Comparison of ENCODE assay signal across 8 mouse cellular contexts in the genomic region with DNA sequence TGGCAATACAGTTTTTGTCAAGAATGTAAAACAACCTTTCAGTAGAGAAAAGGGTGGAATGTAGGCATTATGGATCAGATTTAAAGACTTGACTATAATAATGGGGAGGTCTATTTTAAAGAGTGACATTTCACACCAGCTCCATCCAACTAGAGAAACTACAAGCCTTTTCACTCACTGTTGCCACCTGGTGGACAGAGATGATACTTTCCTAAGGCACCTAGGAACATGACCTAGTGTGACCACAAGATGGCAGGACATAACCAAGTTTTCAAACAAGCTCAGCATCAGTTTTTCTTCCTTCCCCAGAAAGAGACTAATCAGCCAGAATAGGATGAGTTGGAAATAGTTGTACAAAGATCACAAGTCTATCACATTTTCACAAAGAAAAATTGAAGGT.
DNase-seq lines count a peak whose midpoint lies in the region; ATAC-seq and TF ChIP-seq lines count a peak whose summit lies in the region.

No protein-coding gene starts in this region.

- H3K79me2 ChIP-seq in C2C12 (ENCODE audit: control insufficient read depth, insufficient read depth): no peaks in the 10 kb centered on the region
- no peaks in the 10 kb centered on the region for H3K79me2 ChIP-seq in liver, adult 2 months (ENCODE audit: control insufficient read depth, insufficient read depth, low read length)

- TF ChIP-seq CTCF in C2C12 (IDR thresholded peaks at IDR 0.05; ENCODE audit: control insufficient read depth, insufficient read depth, insufficient read length): peak; percentile 87
- TF ChIP-seq CTCF in kidney, postnatal 0 days (IDR thresholded peaks at IDR 0.05; ENCODE audit: low read depth): peak; percentile 100
- TF ChIP-seq CTCF in liver, adult 2 months (IDR thresholded peaks at IDR 0.05; ENCODE audit: low read depth, low read length): peak; percentile 66

- no peaks in the 10 kb centered on the region for H3K9me3 ChIP-seq in kidney, postnatal 0 days (replicated peaks; ENCODE audit: low read length)
- no peaks in the 10 kb centered on the region for H3K9me3 ChIP-seq in neural tube, embryonic 13.5 days

- H3K79me3 ChIP-seq in C2C12 (ENCODE audit: low read depth): no peaks in the 10 kb centered on the region

- no peak overlapping the region for H3K4me2 ChIP-seq in kidney, postnatal 0 days (ENCODE audit: low read length)
- H3K4me2 ChIP-seq in neural tube, embryonic 13.5 days: no peak overlapping the region

- H3K27ac ChIP-seq in kidney, postnatal 0 days: no peak overlapping the region
- no peak overlapping the region for H3K27ac ChIP-seq in liver, adult 2 months (replicated peaks; ENCODE audit: insufficient read depth, low read depth, low read length)
- H3K27ac ChIP-seq in neural tube, embryonic 13.5 days (replicated peaks): no peak overlapping the region

- ATAC-seq in kidney, postnatal 0 days (replicated peaks; ENCODE audit: low FRiP score, low read depth): 0 out of 2 replicates have a peak, but pooled peaks have one; percentile 36
- ATAC-seq in neural tube, embryonic 13.5 days (ENCODE audit: low read depth): peak; percentile 16; the same call in 1 of the 2 replicates

- H3K9ac ChIP-seq in kidney, postnatal 0 days (ENCODE audit: low read depth, low read length): no peak overlapping the region
- H3K9ac ChIP-seq in liver, adult 2 months (ENCODE audit: low read depth, low read length): no peak overlapping the region
- no peak overlapping the region for H3K9ac ChIP-seq in neural tube, embryonic 13.5 days

- no peak overlapping the region for H3K4me3 ChIP-seq in C2C12 (ENCODE audit: insufficient read depth, poor library complexity, severe bottlenecking)
- no peak overlapping the region for H3K4me3 ChIP-seq in kidney, postnatal 0 days (replicated peaks; ENCODE audit: low read depth, low read length)
- H3K4me3 ChIP-seq in liver, adult 2 months (ENCODE audit: insufficient read depth, low read depth, low read length): no peak overlapping the region
- no peak overlapping the region for H3K4me3 ChIP-seq in neural tube, embryonic 13.5 days

- H3K36me3 ChIP-seq in C2C12 (ENCODE audit: control insufficient read depth, insufficient read depth): no peaks in the 10 kb centered on the region
- no peaks in the 10 kb centered on the region for H3K36me3 ChIP-seq in kidney, postnatal 0 days (ENCODE audit: insufficient read depth, low read length)
- H3K36me3 ChIP-seq in liver, adult 2 months (ENCODE audit: control insufficient read depth, insufficient read depth, low read length): no peaks in the 10 kb centered on the region
- H3K36me3 ChIP-seq in neural tube, embryonic 13.5 days: no peaks in the 10 kb centered on the region

- TF ChIP-seq POLR2A in liver, adult 2 months (IDR thresholded peaks at IDR 0.05; ENCODE audit: extremely low read depth, insufficient read depth, low read length): no peak

- H3K4me1 ChIP-seq in kidney, postnatal 0 days (replicated peaks; ENCODE audit: insufficient read depth, low read length): no peaks in the 10 kb centered on the region
- H3K4me1 ChIP-seq in liver, adult 2 months (ENCODE audit: control insufficient read depth, insufficient read depth, low read length): no peaks in the 10 kb centered on the region
- H3K4me1 ChIP-seq in neural tube, embryonic 13.5 days (replicated peaks): no peaks in the 10 kb centered on the region

- DNase-seq in adrenal gland, adult 2 months: peak; percentile 68
- peak; percentile 87 for DNase-seq in embryo, embryonic 11 days
- peak; percentile 41 to 70 for DNase-seq in gastrocnemius, postnatal 4 days (ENCODE audit: low spot score in 2 of 2)
- peak; percentile 92 for DNase-seq in kidney, postnatal 0 days (ENCODE audit: low spot score)
- DNase-seq in liver, adult 2 months (ENCODE audit: extremely low read depth, low read depth, low spot score): peak; percentile 65
- peak; percentile 18 to 32 for DNase-seq in thymus, adult 18-20 months

- no peaks in the 10 kb centered on the region for H3K27me3 ChIP-seq in C2C12 (ENCODE audit: control insufficient read depth, insufficient read depth, insufficient read length)
- no peaks in the 10 kb centered on the region for H3K27me3 ChIP-seq in kidney, postnatal 0 days (ENCODE audit: insufficient read depth, low read length)
- no peaks in the 10 kb centered on the region for H3K27me3 ChIP-seq in liver, adult 2 months (ENCODE audit: control insufficient read depth, insufficient read depth, low read length)
- no peaks in the 10 kb centered on the region for H3K27me3 ChIP-seq in neural tube, embryonic 13.5 days

- H3ac ChIP-seq in C2C12 (ENCODE audit: control insufficient read depth, insufficient read length, low read depth): no peak overlapping the region

TF ChIP-seq in C2C12, 6 proteins besides CTCF, POLR2A, EP300 and RAD21:
- no peak for TF ChIP-seq MYOD1 (IDR thresholded peaks at IDR 0.05; ENCODE audit: control insufficient read depth, insufficient read length, low read depth)
- no peak for TF ChIP-seq USF1 (IDR thresholded peaks at IDR 0.05; ENCODE audit: low read depth)
- no peak for TF ChIP-seq FOSL1 (IDR thresholded peaks at IDR 0.05; ENCODE audit: insufficient read depth, low read length, poor library complexity, severe bottlenecking)
- TF ChIP-seq MAX (IDR thresholded peaks at IDR 0.05): no peak

Comparison
In these comparisons a context has a peak if more than half of its experiments do, and no peak if none do; other contexts are left out.
1. DNase-seq: peak in every context shown above with its lines; median percentile 92 in kidney, postnatal 0 days; 87 in embryo, embryonic 11 days; 68 in adrenal gland, adult 2 months; 65 in liver, adult 2 months; 56 in gastrocnemius, postnatal 4 days; 25 in thymus, adult 18-20 months.